Mouse (Mus musculus): ENCODE data around the gene Phyhd1.

- TF ChIP-seq CTCF (IDR thresholded peaks at IDR 0.05; ENCODE audit: borderline replicate concordance, extremely low read depth, insufficient read depth, insufficient read length) (no peak), POLR2A (IDR thresholded peaks at IDR 0.05; ENCODE audit: borderline replicate concordance, extremely low read depth, insufficient read depth, insufficient read length, poor library complexity, severe bottlenecking) (no peak)
These were observed 50.1 kb downstream of the Phyhd1 start for GRCm38 (mm10) chr2:30316136-30316535.

All from brain, embryonic 14.5 days (tissue).